Mouse (Mus musculus): ENCODE data around the gene Sema3f. TPM values are rescaled to one million over a fixed set of nuclear protein-coding genes. Genes with fewer than 3 reads are reported as not detected.
"Not testable (repeated sequence)": the region's sequence is repeated elsewhere in the genome, so short reads cannot be mapped to it uniquely, and the experiment has no call there.

The Sema3f gene
- total and polyA plus RNA-seq, 3 experiments = 0.09 to 0.11 TPM; not detected in 1

GRCm38 (mm10) chr9:107688415-107688814 lies 21.9 kb downstream of the Sema3f start:
- Histone ChIP-seq H3K4me3 (ENCODE audit: low read depth, low read length) (no peak overlapping the region), H3K27me3 (ENCODE audit: insufficient read depth, low read length) (peaks cover 78% of the 10 kb centered on the region), H3K9me3 (replicated peaks) (no peaks in the 10 kb centered on the region), H3K4me1 (ENCODE audit: insufficient read depth, low read depth, low read length) (0 out of 2 replicates have a peak, but pooled peaks cover 3% of the 10 kb centered on the region), H3K36me3 (replicated peaks) (no peaks in the 10 kb centered on the region)
- TF ChIP-seq GATA1 (IDR thresholded peaks at IDR 0.05; ENCODE audit: borderline replicate concordance, low read length) = no peak
- no peak for TF ChIP-seq POLR2AphosphoS5 (IDR thresholded peaks at IDR 0.05; ENCODE audit: insufficient replicate concordance, low read depth, low read length)
- no peak for TF ChIP-seq CTCF (IDR thresholded peaks at IDR 0.05; ENCODE audit: low read depth, low read length)
- TF ChIP-seq TAL1 (conservative IDR thresholded peaks at IDR 0.05; ENCODE audit: low read depth, low read length) = no peak
- no peak for TF ChIP-seq GATA2 (IDR thresholded peaks at IDR 0.05; ENCODE audit: borderline replicate concordance, low read depth, low read length)
- DNase-seq (ENCODE audit: low spot score) = no peak
- no peak for ATAC-seq (ENCODE audit: extremely low read depth, insufficient number of reproducible peaks, low FRiP score, poor library complexity, severe bottlenecking)

GRCm38 (mm10) chr9:107685231-107685981 lies 24.9 kb downstream of the Sema3f start:
- ATAC-seq (ENCODE audit: extremely low read depth, insufficient number of reproducible peaks, low FRiP score, poor library complexity, severe bottlenecking) = no peak

GRCm38 (mm10) chr9:107682405-107682804 lies 27.9 kb downstream of the Sema3f start:
- no peak for ATAC-seq (ENCODE audit: extremely low read depth, insufficient number of reproducible peaks, low FRiP score, poor library complexity, severe bottlenecking)
- no peaks in the 10 kb centered on the region for H3K36me3 ChIP-seq (replicated peaks)
- H3K9me3 ChIP-seq (replicated peaks) = no peaks in the 10 kb centered on the region
- H3K4me3 ChIP-seq (ENCODE audit: low read depth, low read length) = no peak overlapping the region
- no peak for TF ChIP-seq POLR2AphosphoS5 (IDR thresholded peaks at IDR 0.05; ENCODE audit: insufficient replicate concordance, low read depth, low read length)
- peaks cover 62% of the 10 kb centered on the region for H3K27me3 ChIP-seq (ENCODE audit: insufficient read depth, low read length)
- no peak for DNase-seq (ENCODE audit: low spot score)
- H3K4me1 ChIP-seq (ENCODE audit: insufficient read depth, low read depth, low read length) = peaks cover 5% of the 10 kb centered on the region

More at GRCm38 (mm10) chr9:107685231-107685981, 24.9 kb downstream of the Sema3f start:
- no peaks in the 10 kb centered on the region for H3K9me3 ChIP-seq (replicated peaks)
- H3K27me3 ChIP-seq (ENCODE audit: insufficient read depth, low read length) = peaks cover 73% of the 10 kb centered on the region
- no peak for DNase-seq (ENCODE audit: low spot score)
- H3K4me1 ChIP-seq (ENCODE audit: insufficient read depth, low read depth, low read length) = no peaks in the 10 kb centered on the region; the same call in 1 of the 2 replicates
- H3K36me3 ChIP-seq (replicated peaks) = no peaks in the 10 kb centered on the region
- no peak overlapping the region for H3K4me3 ChIP-seq (ENCODE audit: low read depth, low read length)
- TF ChIP-seq CTCF (IDR thresholded peaks at IDR 0.05; ENCODE audit: low read depth, low read length) (no peak), TAL1 (conservative IDR thresholded peaks at IDR 0.05; ENCODE audit: low read depth, low read length) (no peak), GATA2 (IDR thresholded peaks at IDR 0.05; ENCODE audit: borderline replicate concordance, low read depth, low read length) (no peak), POLR2AphosphoS5 (IDR thresholded peaks at IDR 0.05; ENCODE audit: insufficient replicate concordance, low read depth, low read length) (no peak), GATA1 (IDR thresholded peaks at IDR 0.05; ENCODE audit: borderline replicate concordance, low read length) (no peak)

GRCm38 (mm10) chr9:107679501-107679900 lies 30.8 kb downstream of the Sema3f start, which contains the start of gene Gnat1:
Gene Gnat1, minus strand, starts transcription at chr9:107679712.
- H3K36me3 ChIP-seq (replicated peaks) = no peaks in the 10 kb centered on the region
- H3K4me3 ChIP-seq (ENCODE audit: low read depth, low read length) = no peak within 1 kb of the TSS
- DNase-seq (ENCODE audit: low spot score) (no peak), ATAC-seq (ENCODE audit: extremely low read depth, insufficient number of reproducible peaks, low FRiP score, poor library complexity, severe bottlenecking) (no peak)
- TF ChIP-seq TAL1 (conservative IDR thresholded peaks at IDR 0.05; ENCODE audit: low read depth, low read length) = no peak
- no peak for TF ChIP-seq GATA2 (IDR thresholded peaks at IDR 0.05; ENCODE audit: borderline replicate concordance, low read depth, low read length)
- TF ChIP-seq GATA1 (IDR thresholded peaks at IDR 0.05; ENCODE audit: borderline replicate concordance, low read length) = no peak
- no peak for TF ChIP-seq POLR2AphosphoS5 (IDR thresholded peaks at IDR 0.05; ENCODE audit: insufficient replicate concordance, low read depth, low read length)
- TF ChIP-seq CTCF (IDR thresholded peaks at IDR 0.05; ENCODE audit: low read depth, low read length) = no peak
- no peaks in the 10 kb centered on the region for H3K9me3 ChIP-seq (replicated peaks)
- H3K27me3 ChIP-seq (ENCODE audit: insufficient read depth, low read length) = peaks cover 72% of the 10 kb centered on the region
- H3K4me1 ChIP-seq (ENCODE audit: insufficient read depth, low read depth, low read length) = peaks cover 19% of the 10 kb centered on the region

- TF ChIP-seq GATA2 (IDR thresholded peaks at IDR 0.05; ENCODE audit: borderline replicate concordance, low read depth, low read length) (no peak), CTCF (IDR thresholded peaks at IDR 0.05; ENCODE audit: low read depth, low read length) (no peak), GATA1 (IDR thresholded peaks at IDR 0.05; ENCODE audit: borderline replicate concordance, low read length) (no peak), TAL1 (conservative IDR thresholded peaks at IDR 0.05; ENCODE audit: low read depth, low read length) (no peak), POLR2AphosphoS5 (IDR thresholded peaks at IDR 0.05; ENCODE audit: insufficient replicate concordance, low read depth, low read length) (no peak)
- Histone ChIP-seq H3K4me1 (ENCODE audit: insufficient read depth, low read depth, low read length) (peaks cover 19% of the 10 kb centered on the region), H3K27me3 (ENCODE audit: insufficient read depth, low read length) (peaks cover 72% of the 10 kb centered on the region), H3K9me3 (replicated peaks) (no peaks in the 10 kb centered on the region), H3K36me3 (replicated peaks) (no peaks in the 10 kb centered on the region), H3K4me3 (ENCODE audit: low read depth, low read length) (no peak overlapping the region)
- ATAC-seq (ENCODE audit: extremely low read depth, insufficient number of reproducible peaks, low FRiP score, poor library complexity, severe bottlenecking) = no peak
- DNase-seq (ENCODE audit: low spot score) = no peak
These were observed 31.4 kb downstream of the Sema3f start for GRCm38 (mm10) chr9:107678861-107679260.

- not testable (repeated sequence) for H3K36me3 ChIP-seq (replicated peaks); ATAC-seq (ENCODE audit: extremely low read depth, insufficient number of reproducible peaks, low FRiP score, poor library complexity, severe bottlenecking); H3K4me3 ChIP-seq (ENCODE audit: low read depth, low read length); H3K9me3 ChIP-seq (replicated peaks)
- H3K27me3 ChIP-seq (ENCODE audit: insufficient read depth, low read length) = peaks cover 72% of the 10 kb centered on the region
- DNase-seq (ENCODE audit: low spot score) = peak; percentile 46
- peaks cover 19% of the 10 kb centered on the region for H3K4me1 ChIP-seq (ENCODE audit: insufficient read depth, low read depth, low read length)
- peak; percentile 54 for TF ChIP-seq CTCF (IDR thresholded peaks at IDR 0.05; ENCODE audit: low read depth, low read length)
These were observed 32.3 kb downstream of the Sema3f start for GRCm38 (mm10) chr9:107677819-107678526.

Measured in G1E (cell line).